Mouse (Mus musculus) lung, adult 2 months (tissue): Measurements from ENCODE around the gene Usp2.

Source experiments
- CTCF ChIP-seq: fragments of 200-500 bp; IDR thresholded peaks from 2 replicates; pipeline ENCODE4 v1.5.1; 2011; ENCODE audit warnings: mild to moderate bottlenecking, low read length, control low read depth; ENCODE audit not compliant: insufficient read depth
- POLR2A ChIP-seq: fragments of 200-500 bp; IDR thresholded peaks from 2 replicates; pipeline ENCODE4 v1.6.1; 2011; ENCODE audit warnings: low read depth, mild to moderate bottlenecking, control low read depth, low read length, borderline replicate concordance; ENCODE audit errors: extremely low read depth

GRCm38 (mm10) chr9:44046426-44046825 is 20.4 kb upstream of the Usp2 start:
- TF ChIP-seq CTCF (no peak), POLR2A (no peak)
